Comparison of ENCODE assay signal across 9 mouse cellular contexts in the genomic region with DNA sequence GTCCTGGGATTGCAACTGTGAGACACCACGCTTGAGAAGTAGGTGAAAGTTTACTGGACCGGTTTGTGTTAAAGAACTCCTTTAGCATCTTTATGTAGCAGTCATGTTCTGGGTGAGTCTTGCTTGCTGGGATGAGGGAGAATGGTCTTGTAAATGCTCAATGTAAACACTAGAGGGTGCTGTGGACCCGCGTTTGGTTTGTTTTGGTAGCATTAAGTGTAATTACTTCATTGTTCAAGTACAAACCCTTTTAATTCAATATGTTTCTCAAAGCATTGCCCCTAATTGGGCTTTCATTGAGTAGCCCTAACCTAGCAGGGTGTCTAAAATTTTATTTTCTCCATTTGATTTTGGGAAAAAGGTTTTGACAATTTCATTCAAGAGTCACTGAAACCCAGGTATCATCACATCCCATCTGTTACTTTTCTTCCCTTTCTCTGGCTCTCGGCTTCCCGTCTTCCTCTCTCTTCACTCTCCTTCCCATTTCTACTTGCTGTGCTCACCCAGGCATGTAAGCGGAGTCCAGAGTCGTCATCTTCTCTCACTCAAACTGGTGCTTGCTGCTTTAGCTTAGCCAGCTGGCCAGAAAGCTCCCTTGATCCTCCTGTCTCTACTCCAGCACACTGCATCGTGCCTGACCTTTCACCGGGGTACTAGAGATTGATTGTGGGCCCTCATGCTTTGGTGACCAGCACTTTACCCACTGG. TPM values are rescaled to one million over a fixed set of nuclear protein-coding genes. Genes with fewer than 3 reads are reported as not detected.
A peak's percentile ranks its signal among the peaks of the same experiment; 100 is the strongest.
DNase-seq lines count a peak whose midpoint lies in the region; ATAC-seq and TF ChIP-seq lines count a peak whose summit lies in the region.
"Had no signal": no experiment of that assay in that cellular context is flagged by ENCODE, and none has a peak within 500 bp of the region (broad histone marks: within the 10 kb centered on the region; RNA-seq: fewer than 3 reads in every experiment).

No protein-coding gene starts in this region.

- no peaks in the 10 kb centered on the region for H3K27me3 ChIP-seq in spleen, adult 2 months (ENCODE audit: control insufficient read depth, insufficient read depth, low read length)
- H3K27me3 ChIP-seq in liver, adult 2 months (ENCODE audit: control insufficient read depth, insufficient read depth, low read length) = no peaks in the 10 kb centered on the region

- H3K9ac ChIP-seq in liver, adult 2 months (ENCODE audit: low read depth, low read length) = no peak overlapping the region

- ATAC-seq in frontal cortex, adult (ENCODE audit: low TSS enrichment) = 0 out of 2 replicates have a peak, but pooled peaks have one; percentile 55

- DNase-seq in frontal cortex, postnatal 10 days (ENCODE audit: low spot score in 2 of 2) = no peak
- peak in 1 of 2 experiments; percentile 30 for DNase-seq in spleen, adult 2 months (ENCODE audit: low read depth in 1 of 2, low spot score in 2 of 2)
- DNase-seq in spleen, adult 12 weeks (ENCODE audit: low spot score) = no peak
- peak; percentile 68 to 75 for DNase-seq in cerebellum, postnatal 14 days
- peak; percentile 34 for DNase-seq in liver, adult 2 months (ENCODE audit: extremely low read depth, low read depth, low spot score)
- DNase-seq in thymus, postnatal 0 days (ENCODE audit: low spot score) = peak; percentile 75
- no peak for DNase-seq in ovary, adult 18-20 months (ENCODE audit: low spot score)

- peak; percentile 16; the same call in 1 of the 2 replicates for TF ChIP-seq CTCF in spleen, adult 2 months (IDR thresholded peaks at IDR 0.05; ENCODE audit: extremely low read depth, insufficient read depth, insufficient read length, insufficient replicate concordance)
- peak; percentile 60 for TF ChIP-seq CTCF in liver, adult 2 months (IDR thresholded peaks at IDR 0.05; ENCODE audit: low read depth, low read length)

- H3K36me3 ChIP-seq in spleen, adult 2 months (ENCODE audit: control insufficient read depth, insufficient read depth, low read length) = no peaks in the 10 kb centered on the region
- no peaks in the 10 kb centered on the region for H3K36me3 ChIP-seq in liver, adult 2 months (ENCODE audit: control insufficient read depth, insufficient read depth, low read length)

- no peaks in the 10 kb centered on the region for H3K79me2 ChIP-seq in liver, adult 2 months (ENCODE audit: control insufficient read depth, insufficient read depth, low read length)

- no peak overlapping the region for H3K4me3 ChIP-seq in spleen, adult 2 months (ENCODE audit: extremely low read depth, insufficient read depth, insufficient read length)
- no peak overlapping the region for H3K4me3 ChIP-seq in liver, adult 2 months (ENCODE audit: insufficient read depth, low read depth, low read length)
- H3K4me3 ChIP-seq: myocyte had no signal

- no peaks in the 10 kb centered on the region for H3K4me1 ChIP-seq in spleen, adult 2 months (ENCODE audit: control insufficient read depth, insufficient read depth, insufficient read length)
- H3K4me1 ChIP-seq in liver, adult 2 months (ENCODE audit: control insufficient read depth, insufficient read depth, low read length) = 0 out of 2 replicates have a peak, but pooled peaks cover 4% of the 10 kb centered on the region

- no peak overlapping the region for H3K27ac ChIP-seq in spleen, adult 2 months (ENCODE audit: insufficient read depth, low read length)
- H3K27ac ChIP-seq in liver, adult 2 months (replicated peaks; ENCODE audit: insufficient read depth, low read depth, low read length) = no peak overlapping the region

- WGBS in spleen, adult 2 months = 35% methylated on average over 10 of the region's 10 CpGs
- WGBS in liver, adult 2 months = 30% methylated on average over 10 of the region's 10 CpGs

- TF ChIP-seq POLR2A in spleen, adult 2 months (IDR thresholded peaks at IDR 0.05; ENCODE audit: low read depth, low read length) = no peak
- no peak for TF ChIP-seq POLR2A in liver, adult 2 months (IDR thresholded peaks at IDR 0.05; ENCODE audit: extremely low read depth, insufficient read depth, low read length)

RNA-seq across cellular contexts. Expression of gene Gadd45g, which starts 15.6 kb away (rescaled TPM):
- polyA plus RNA-seq in spleen, adult 2 months (2012; rRNA removed) = 14.6 and 19.8 TPM in 2 replicates
- 4.0 and 5.9 TPM in 2 replicates for total RNA-seq in liver, adult 2 months (2014; rRNA removed)
- polyA plus RNA-seq in liver, adult 2 months (2012; rRNA removed) = 7.0 and 9.1 TPM in 2 replicates
- 14.2 and 16.1 TPM in 2 replicates for polyA plus RNA-seq in thymus, postnatal 0 days (2015; fragmentation: Nextera tagmentation; extraction: Ambion mirVana)

RNA-seq across cellular contexts. Expression of gene Sema4d, which starts 37.4 kb away (rescaled TPM):
- polyA plus RNA-seq in spleen, adult 2 months (2012; rRNA removed) = 77.0 and 103 TPM in 2 replicates
- 0.40 and 0.74 TPM in 2 replicates for total RNA-seq in liver, adult 2 months (2014; rRNA removed)
- 0.94 and 1.2 TPM in 2 replicates for polyA plus RNA-seq in liver, adult 2 months (2012; rRNA removed)
- polyA plus RNA-seq in thymus, postnatal 0 days (2015; fragmentation: Nextera tagmentation; extraction: Ambion mirVana) = 55.9 and 58.5 TPM in 2 replicates

Comparison
In these comparisons a context has a peak if more than half of its experiments do, and no peak if none do; other contexts are left out.
1. DNase-seq: peak in cerebellum, postnatal 14 days (2 of 2), liver, adult 2 months (single experiment) and thymus, postnatal 0 days (single experiment); none in frontal cortex, postnatal 10 days (0 of 2), spleen, adult 12 weeks (single experiment) and ovary, adult 18-20 months (single experiment).
2. RNA of gene Sema4d, which starts 37.4 kb away (polyA plus RNA-seq): 77.0 to 103 TPM in spleen, adult 2 months and 55.9 to 58.5 TPM in thymus, postnatal 0 days; 0.94 to 1.2 TPM in liver, adult 2 months; every median in the first group is over 10 times any median in the second.